Mouse (Mus musculus) spleen, adult 18-20 months (tissue): ENCODE data around the gene Slc1a7.

Experiments
- DNase-seq, 2 experiments: peaks; one replicate each; pipeline ENCODE4 v3.0.0; 2022; ENCODE audit warnings: mixed read lengths in 2 of 2

Gene Slc1a7

DNA sequence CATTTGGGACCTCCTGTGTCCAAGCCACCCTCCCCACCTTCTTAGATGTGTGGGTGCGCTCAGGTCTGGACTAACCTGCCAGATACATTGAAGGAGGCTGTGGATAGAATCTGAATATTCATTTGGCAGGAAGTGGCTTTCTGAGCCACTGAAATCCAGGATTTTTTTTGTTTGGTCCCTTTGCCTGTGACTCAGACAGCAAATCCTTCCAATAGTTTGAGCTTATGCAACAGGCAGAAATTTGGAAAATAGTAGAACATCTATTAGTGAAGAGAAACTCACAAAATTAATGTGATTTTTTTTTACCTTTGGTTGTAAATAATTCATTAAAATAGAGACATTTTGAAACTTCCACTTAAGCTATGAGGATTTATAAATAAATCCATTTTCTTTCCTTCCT lies 3.0 kb downstream of the Slc1a7 start:
- no peak for DNase-seq

DNA sequence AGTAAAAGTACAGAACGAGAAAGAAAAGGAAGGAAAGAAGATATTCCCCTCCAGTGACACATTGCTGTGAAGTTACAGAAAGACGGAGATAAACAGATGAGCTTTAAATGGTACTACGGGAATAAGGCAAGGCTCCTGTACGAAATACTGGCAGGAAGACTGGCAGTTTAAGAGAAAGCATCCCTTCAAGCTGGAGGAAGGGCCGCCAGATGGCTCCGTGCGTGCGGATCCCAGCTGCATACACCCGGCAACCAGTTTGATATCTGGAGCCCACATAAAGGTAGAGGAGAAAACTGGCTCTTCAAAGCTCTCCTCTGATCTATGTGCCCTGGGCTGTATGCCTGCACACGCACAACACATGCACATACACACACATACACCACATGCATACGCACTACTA lies 6.4 kb downstream of the Slc1a7 start:
- no peak for DNase-seq

DNA sequence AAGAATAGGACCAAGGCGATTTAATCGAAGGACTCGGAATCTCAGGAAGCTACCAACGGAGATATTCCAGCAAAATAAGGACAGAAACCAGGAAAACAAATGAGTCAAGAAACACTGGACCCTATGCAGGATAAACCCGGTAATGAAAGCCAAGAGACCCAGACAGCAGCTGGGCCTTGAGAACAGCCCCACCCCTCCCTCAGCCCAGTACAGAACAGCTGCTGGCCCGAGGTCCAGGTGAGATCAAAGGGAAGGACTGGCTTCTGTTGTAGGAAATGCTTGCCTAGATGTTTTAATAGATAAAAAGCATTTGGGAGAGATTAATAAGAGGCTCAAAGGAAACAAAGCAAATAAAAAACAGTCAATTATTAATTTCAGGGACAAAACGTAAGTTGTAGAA lies 6.9 kb downstream of the Slc1a7 start:
- no peak for DNase-seq

DNA sequence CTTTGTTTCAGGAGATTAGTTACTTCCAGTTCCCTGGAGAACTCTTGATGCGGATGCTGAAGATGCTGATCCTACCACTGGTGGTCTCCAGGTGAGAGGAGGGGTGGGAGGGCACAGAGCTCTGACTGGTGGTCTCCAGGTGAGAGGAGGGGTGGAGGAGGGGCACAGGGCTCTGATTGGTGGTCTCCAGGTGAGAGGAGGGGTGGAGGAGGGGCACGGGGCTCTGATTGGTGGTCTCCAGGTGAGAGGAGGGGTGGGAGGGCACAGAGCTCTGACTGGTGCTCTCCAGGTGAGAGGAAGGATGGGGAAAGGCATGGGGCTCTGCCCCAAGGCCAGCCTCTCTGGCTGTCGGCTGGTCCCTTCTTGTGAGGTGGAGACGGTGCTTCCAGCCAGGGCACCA lies 9.5 kb downstream of the Slc1a7 start:
- DNase-seq: no peak

DNA sequence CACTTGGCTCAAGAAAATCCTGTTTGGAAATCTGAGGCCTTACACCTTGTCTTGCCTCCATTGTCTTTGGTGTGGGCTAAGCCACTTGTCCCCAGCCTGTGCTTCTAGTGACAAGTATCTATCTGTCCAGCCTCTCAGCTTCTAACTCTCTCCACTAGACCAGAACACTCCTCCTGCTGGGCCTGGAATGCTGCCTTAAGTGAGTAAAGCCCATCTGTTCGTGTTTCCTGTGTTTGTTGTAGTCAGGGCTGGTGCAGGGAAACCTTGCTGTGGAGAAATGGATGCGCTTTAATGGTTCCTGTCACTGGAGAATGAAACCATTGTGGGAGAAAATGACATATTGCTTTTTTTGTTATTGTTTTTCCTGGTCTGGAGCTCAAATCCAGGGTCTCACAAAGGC lies 11.4 kb downstream of the Slc1a7 start:
- DNase-seq: no peak

DNA sequence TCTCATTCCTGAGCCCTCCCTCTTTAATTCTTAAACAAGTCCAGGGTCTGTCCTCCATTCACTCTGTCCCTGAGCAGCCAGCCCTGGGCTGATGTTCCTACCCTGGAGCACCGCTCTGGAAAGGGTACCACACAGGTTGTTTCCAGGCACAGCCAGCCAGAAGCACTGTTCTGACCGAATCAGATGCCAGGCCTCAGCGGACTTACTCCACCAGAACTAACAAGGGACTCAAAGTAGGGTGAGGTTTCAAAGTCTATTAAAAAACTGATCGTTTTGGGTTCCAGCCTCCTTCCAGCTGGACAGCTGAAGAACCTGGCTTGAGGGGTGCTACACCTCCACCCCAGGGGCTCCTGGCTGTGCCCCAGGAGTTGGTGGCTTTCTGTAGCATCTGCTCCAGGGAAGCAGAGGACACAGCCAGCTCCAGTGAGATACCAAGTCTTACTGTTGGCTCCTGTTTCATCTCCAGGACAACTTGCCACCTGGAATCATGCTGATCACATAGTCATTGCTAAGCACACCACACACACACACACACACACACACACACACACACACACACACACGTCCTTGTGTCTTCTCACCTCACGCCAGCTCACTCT lies 12.0 kb downstream of the Slc1a7 start:
- no peak for DNase-seq

DNA sequence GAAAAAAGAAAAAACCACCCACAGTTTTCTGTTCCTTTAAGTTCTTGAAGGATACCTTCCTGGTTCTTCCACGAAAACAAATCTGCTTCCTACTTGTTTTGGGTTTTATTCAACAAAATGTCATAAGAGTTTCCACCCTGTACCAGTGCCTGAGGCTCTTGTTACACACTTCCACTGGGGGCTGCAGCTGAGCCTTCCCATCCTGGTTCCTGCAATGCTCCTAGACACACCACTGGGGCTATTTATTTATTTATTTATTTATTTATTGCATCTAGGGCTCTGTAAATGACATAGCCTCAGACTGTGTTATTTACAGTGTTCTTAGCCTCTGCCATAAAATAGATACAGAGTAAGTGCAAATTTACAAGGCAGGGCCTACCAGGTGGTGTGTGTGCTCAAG lies 15.6 kb downstream of the Slc1a7 start:
- no peak for DNase-seq

DNA sequence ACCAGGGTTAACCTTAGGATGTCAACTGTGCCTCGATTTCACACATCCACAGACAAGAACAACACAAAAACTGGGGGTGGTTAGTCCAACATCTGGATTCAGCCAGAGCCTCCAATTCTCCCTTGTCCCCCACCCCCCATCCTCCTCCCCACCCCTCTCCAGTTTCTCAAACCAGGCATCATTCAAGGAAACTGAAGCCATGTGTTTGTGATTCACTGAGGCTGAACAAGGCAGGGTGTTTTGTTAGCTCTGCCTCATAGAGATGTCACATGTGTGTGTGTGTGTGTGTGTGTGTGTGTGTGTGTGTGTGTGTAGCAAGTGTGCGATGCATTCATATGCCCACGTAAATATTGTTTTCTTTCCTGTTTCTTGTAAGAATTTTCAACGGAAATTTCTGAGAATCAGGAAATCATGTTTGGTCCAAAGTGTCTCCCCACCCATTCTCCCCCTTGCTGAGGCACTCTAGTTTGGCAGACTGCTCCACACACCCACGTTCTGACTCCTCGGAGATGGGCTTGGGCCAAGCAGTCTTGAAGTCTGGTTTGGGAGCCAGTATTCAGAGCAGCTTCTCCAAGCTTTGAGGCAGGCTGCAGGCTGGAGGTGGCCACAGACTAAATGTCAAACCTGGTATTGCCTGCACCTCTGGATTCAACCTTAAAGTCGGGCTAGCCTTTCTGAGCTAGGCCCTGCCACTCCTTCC lies 16.3 kb downstream of the Slc1a7 start:
- no peak for DNase-seq

DNA sequence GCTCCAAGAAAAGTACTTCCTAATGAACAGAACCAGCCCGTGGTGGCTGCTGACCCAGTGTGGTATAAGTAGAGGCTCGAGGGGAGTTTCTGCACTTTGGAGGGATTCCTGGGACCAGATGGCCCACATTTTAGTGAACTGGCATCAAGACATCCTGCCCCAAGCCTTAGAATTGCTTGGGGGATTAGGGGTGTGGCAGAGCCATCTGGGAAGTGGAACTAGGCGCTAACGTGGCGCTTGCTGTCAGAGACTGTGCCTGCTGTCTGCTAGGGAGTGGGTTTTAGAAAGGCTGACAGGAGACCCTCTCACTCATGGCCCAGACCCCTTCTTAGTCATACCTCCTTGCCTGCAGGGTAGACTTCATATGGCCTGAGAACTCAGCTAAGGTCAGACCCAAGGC lies 17.7 kb downstream of the Slc1a7 start:
- DNase-seq: no peak

DNA sequence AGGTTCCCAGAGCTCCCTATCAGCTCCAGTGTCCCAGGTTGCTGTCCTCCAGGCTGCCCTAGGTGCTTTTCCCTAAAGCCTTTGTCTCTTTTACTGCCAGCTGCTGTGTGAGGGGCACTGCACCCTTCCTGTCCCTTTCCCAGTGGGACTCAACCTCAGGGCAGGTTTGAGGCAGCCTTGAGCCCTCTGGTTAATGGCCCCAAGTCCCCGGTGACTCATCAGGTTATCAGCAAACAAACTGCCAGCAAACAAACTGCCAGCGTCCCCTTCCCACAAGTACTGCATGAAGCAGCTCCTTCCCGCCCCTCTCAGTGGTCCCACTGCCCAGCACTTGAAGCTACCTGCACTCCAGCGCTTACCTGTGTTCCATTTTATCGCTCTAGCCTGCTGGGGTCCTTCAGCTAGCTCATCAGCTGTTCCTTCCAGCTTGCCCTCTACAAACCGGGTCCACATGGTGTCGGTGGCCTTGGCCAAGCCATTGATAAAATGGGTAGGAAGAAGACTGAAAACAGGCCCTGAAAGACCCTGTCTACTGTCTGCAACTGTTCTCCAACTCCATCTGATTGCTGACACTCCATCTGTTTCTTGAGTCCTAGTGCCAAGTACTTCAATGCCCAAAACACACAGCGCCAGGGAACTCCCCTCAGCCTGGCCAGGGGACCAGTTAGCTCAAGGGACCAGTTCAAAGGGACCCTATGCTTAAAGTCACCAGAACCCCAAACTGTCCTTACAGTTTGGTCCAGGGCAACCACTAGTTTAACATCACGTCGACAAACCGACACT lies 18.4 kb downstream of the Slc1a7 start:
- DNase-seq: no peak

DNA sequence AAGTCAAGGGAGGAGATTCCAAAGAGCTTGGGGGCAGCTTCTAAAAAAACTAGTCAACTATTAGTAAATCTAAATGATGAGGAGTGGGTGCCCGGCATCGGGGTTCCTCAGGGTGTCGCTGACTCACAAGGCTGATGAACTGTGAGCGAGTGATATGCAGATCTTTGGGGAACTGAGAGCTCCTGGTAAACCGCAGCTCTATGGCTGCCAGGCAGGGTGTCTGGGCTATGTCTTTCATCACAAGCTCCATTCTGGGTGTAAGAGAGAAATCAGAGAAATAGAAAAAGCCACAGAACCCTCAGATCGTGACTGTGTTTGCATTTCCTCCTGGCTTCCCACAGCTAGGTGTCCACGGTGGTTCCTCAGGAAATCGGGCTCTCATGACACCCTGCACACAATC lies 20.8 kb downstream of the Slc1a7 start:
- DNase-seq: peak; percentile 31 to 44

DNA sequence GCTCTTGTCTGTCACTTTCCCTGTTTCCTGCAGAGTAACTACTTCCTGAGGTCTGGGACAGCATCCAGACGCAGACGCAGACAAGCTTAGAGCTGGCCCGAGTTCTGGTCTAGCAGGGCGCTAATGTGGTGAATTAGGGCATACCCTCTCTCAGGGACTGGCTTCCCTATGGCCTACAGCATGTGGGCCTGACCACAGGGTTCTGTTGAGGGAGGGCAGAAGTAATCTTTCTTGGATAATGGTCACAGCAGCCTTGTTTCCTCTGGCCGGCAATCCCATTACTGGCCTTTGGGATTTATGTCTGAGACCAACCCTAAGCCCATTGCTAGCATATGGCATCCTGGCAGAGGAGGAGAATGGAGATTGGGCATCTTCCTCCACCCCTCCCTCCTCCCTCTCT lies 22.7 kb downstream of the Slc1a7 start:
- no peak for DNase-seq

DNA sequence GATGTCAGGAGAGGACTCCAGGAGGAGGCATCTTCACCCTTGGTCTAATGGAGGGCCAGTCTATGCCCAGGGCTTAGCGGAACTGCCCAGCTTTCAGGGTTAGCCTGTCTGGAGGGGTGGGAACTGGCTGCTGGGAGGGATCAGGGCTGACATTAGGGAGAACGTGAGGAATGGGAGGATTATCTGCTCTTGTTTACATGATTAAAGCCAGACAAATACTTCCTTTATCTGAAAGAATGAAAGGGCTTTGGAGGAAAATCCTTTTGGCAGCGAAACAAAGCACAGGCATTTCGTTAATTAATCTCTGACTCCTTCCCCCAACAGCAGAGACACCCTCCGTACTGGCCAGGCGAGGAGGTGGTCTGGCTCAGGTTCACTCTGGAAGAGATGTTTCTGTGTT lies 23.7 kb downstream of the Slc1a7 start:
- no peak for DNase-seq

DNA sequence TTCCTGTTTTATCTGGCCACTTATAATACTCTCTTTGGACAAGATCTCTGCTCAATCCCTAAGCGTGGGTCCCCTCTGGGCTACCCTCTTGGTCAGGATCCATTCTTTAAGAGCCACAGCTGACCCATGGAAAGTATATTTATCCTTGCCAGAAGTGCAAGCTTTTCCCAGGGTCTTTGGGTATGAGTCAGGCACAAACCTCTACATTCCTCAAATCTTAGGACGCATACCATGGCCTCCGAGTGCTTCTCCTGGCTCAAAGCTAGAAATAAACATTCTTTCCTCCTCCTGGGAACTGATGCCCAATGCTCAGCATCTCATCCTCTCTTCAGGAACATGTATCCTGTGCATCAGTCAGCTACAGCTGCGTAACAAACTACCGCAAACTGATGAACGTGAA lies 26.9 kb downstream of the Slc1a7 start:
- DNase-seq: no peak

DNA sequence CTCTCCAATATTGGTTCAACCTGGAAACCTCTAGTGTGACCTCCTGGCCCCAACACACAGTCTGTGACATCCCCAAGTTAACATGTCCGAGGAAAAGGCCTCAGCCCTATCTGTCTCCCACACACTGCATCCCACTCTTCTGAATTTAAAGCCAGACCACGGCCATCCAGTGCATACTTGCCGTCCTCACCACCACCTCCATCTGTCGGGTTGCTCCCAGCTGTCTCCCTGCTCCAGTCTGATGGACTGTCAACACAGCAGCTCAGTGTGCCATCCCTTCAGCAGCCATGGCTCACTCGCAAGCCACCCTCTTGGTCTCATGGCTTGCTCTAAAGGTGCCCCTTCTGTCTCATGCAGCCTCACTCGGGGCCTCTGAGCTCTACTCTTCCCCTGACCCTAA lies 27.6 kb downstream of the Slc1a7 start:
- DNase-seq: no peak

DNA sequence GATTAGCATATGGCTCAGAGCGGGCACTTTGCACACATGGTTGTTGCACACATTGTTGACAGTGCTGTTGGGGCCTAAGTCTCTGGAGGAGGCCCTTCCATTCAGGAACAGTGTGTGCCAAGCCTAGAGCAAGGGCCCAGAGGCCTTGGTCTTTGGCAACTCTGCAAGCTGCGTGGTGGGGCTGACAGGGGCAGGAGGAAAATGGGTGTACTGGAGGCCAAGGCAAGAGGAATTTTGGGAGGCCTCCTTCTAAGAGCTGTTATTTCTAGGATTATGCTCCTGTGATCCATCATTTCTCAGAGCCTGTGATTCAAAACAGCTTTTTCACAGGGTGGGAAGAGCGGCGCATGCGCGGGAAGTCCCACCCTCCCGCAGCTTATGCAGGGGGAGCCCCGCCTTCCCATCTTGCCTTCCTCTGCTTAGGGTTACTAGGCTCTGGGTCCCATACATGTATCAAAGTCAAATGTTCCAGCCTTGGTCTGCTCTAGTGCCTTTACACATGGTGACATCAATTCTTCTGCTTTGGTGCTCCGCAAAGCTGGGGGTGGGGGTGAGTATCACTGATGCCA lies 28.4 kb downstream of the Slc1a7 start:
- no peak for DNase-seq

DNA sequence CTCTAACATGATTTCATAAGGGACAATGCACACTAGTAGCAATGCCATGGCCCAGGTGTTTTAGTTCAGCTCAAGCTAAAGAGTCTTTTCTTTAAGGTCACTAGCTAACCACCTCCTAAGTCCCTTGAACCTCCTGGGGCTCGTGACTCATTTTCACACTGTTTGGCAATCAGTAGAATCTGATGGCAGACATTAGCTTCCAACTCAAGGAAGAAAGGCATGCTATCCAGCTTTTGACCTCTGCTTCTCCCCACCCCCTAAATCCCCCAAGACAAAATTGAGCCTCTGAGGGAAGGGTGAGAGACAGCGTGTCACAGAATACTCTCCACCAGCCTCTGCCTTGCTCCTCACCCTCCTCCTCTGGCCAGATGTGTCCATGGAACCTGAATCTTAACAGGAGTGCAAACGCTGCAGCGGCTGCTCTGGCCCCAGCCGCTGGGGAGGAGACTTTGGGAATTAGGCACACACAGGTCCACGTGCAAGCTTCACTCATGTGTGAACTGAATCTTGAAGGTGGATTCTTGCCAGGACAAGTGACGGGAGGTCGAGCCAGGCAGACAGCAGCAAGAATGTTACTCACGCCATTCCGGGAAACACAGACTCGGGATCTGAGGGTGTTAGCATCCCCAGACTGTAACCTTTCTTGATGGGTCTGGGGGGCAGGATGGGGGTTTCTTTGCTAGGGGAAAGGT lies 30.7 kb downstream of the Slc1a7 start:
- no peak for DNase-seq

DNA sequence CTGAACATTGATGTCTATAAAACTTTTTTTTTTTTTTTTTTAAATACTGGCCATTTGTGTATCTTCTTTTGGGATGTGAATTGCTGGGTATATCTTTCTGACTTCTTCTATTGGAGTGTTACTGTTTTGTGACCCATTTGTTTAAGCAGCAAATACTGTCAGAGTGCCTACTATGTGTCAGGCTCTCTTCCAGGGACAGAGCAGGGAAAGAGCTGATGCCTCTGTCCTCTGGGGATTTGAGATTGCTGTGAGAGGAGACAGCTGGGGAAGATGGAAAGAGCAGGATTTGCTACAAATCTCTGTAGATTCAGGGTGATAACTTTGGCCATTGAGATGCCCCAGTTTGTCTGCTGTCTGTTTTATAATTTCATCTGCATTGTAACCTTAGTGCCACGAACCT lies 31.2 kb downstream of the Slc1a7 start:
- DNase-seq: no peak

DNA sequence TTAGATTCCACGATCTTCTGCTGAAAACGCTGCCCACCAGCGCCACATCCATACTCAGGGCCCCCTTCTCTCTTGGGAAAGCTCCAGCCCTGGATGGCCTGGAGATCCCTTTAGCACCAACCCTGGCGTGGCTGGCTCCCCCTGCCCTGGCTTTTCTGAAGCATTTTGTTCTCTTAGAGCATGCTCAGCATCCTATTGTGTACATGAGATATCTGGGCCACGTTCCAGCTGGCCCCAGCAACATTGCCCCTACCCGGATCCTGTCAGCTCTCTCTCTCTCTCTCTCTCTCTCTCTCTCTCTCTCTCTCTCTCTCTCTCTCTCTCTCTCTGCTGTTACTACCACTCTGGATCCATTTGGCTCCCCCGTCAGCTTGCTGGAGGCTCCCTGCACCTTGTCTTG lies 37.2 kb downstream of the Slc1a7 start:
- DNase-seq: no peak

DNA sequence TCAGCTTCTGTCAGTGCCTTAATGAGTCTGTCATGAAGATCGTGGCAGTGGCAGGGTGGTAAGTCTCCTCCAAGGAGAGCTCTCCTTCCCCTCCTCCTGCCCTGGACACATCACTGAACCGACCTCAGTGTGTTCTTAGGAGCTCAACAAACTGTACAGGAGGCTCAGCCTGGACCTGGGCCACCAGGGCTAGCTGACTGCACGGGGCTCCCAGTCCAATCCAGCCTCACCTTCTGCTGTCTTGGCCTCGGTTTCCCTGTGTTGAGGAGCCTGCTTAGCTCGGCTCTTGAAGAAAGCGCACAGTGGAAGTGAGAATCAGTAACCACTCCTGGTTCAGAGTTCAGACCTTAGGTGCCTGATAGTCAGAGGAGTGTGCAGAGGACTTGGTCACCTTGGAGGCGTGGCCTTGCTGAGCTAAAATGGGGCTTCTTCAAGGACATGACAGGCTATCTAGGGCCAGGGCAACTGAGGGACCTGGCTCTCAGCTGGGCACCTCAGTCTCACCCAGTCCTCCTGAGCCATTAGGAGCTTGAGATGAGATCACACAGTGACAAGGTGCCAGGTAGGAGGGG lies 39.5 kb downstream of the Slc1a7 start:
- no peak for DNase-seq

DNA sequence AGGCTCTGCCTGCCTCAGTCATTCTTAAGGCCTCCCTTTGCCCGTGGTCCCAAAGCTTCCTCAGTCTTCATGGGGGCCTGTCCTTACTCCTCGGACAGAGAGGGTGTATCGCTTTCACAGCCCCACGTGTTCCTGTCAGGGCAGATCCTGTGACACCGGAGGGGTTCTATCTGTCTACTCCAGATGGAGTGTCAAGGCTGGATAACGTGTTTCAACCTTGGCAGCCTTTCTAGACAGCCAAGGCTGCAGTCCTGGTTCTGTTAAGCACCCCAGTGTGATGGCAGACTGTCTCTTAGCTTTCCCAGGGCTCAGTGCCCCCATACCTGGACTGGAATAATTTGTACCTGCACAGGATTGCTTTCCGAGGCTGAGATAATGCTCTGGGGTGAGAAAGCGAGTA lies 40.4 kb downstream of the Slc1a7 start:
- no peak for DNase-seq

DNA sequence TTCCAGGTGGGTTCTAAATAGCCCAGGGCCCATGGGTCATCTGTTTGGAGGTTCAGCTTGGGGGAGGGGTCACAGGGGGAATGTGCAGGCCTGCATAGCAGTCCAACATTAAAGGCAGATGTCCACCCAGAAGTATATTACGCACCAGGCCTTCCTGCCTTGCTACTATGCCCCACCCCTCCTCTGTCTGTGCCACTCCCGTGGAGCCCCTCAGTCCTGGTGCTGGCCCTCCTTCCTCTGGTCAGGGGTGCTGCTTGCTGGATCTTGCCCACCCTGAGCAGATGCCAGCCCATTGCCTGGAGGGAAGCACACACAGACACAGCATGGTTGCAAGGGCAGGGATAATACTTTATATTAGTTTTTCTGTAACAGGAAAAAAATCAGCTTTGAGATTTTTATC lies 46.3 kb downstream of the Slc1a7 start:
- DNase-seq: no peak
